Mouse (Mus musculus): ENCODE results near the gene Sema4c. TPM values are rescaled to one million over a fixed set of nuclear protein-coding genes. Genes with fewer than 3 reads are reported as not detected.

Gene Sema4c
- polyA plus RNA-seq, 1 experiment = 14.6 TPM

DNA sequence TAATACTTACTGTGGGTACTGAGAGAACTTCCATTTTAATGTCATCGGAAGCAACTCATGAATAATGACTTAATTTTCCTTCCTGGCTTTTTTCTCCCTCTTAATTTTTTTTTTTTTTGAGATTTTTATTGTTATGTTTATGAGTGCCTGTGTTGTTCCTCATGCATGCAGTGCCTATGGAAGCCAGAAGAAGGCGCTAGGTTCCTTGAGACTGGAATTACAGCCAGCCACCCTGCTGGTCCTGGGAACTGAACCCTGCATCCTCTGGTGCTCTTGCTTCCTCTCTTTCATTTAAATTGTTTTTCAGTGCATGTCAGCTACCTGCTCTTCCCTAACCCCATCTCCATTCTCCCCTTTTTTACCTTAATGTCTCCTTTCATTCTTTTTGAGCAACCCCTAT, 44.4 kb downstream of the Sema4c start:
- H3K36me3 ChIP-seq (ENCODE audit: control insufficient read depth, insufficient read depth, low read length) = no peaks in the 10 kb centered on the region
- TF ChIP-seq CTCF (IDR thresholded peaks at IDR 0.05; ENCODE audit: control insufficient read depth, insufficient read depth, insufficient replicate concordance, low read depth, low read length) (peak; percentile 20; the same call in 1 of the 2 replicates), POLR2A (IDR thresholded peaks at IDR 0.05; ENCODE audit: control insufficient read depth, low read depth, low read length) (no peak)
- no peak overlapping the region for H3K4me3 ChIP-seq (ENCODE audit: control insufficient read depth, low read depth, low read length)
- no peaks in the 10 kb centered on the region for H3K27me3 ChIP-seq (ENCODE audit: control insufficient read depth, insufficient read depth, low read length)
- H3K4me1 ChIP-seq (ENCODE audit: control insufficient read depth, insufficient read depth, low read length) = peaks cover 8% of the 10 kb centered on the region
- no peak overlapping the region for H3K27ac ChIP-seq (ENCODE audit: control insufficient read depth, insufficient read depth, low read depth, low read length)

DNA sequence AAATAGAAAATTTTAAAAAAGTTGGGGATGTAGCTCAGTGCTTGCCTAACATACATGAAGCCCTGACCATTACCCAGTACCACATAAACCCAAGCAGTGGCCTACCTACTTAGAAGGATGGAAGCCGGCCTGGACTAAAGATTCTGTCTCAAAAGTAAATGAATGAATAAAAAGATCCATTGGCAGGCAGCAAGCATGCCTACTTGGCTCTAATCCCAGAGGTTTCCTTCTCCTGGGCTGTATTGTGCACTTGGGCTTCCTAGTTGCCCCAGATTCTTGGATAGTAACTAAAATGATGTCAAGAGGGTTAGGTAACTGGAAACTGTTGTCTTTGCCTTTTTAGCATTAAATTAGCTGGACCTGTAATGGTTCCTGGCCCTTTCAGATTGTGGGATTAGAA, 44.8 kb downstream of the Sema4c start:
- Histone ChIP-seq H3K27me3 (ENCODE audit: control insufficient read depth, insufficient read depth, low read length) (no peaks in the 10 kb centered on the region), H3K27ac (ENCODE audit: control insufficient read depth, insufficient read depth, low read depth, low read length) (no peak overlapping the region), H3K4me1 (ENCODE audit: control insufficient read depth, insufficient read depth, low read length) (peaks cover 8% of the 10 kb centered on the region), H3K4me3 (ENCODE audit: control insufficient read depth, low read depth, low read length) (no peak overlapping the region), H3K36me3 (ENCODE audit: control insufficient read depth, insufficient read depth, low read length) (no peaks in the 10 kb centered on the region)
- TF ChIP-seq CTCF (IDR thresholded peaks at IDR 0.05; ENCODE audit: control insufficient read depth, insufficient read depth, insufficient replicate concordance, low read depth, low read length) = no peak
- no peak for TF ChIP-seq POLR2A (IDR thresholded peaks at IDR 0.05; ENCODE audit: control insufficient read depth, low read depth, low read length)

DNA sequence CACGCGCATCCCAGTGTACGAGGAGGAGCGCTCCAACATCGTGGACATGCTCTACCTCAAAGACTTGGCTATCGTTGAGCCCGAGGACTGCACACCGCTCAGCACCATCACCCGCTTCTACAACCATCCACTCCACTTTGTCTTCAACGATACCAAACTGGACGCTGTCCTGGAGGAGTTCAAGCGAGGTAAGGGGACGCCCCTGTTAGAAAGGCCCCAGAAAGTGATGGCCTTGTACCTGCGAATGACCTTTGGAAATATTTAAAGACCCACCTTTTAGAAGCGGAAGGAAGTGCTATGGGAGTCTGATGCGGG, 45.2 kb downstream of the Sema4c start:
- Histone ChIP-seq H3K27me3 (ENCODE audit: control insufficient read depth, insufficient read depth, low read length) (no peaks in the 10 kb centered on the region), H3K36me3 (ENCODE audit: control insufficient read depth, insufficient read depth, low read length) (no peaks in the 10 kb centered on the region), H3K4me3 (ENCODE audit: control insufficient read depth, low read depth, low read length) (peak overlapping the region; percentile 92), H3K27ac (ENCODE audit: control insufficient read depth, insufficient read depth, low read depth, low read length) (no peak overlapping the region), H3K4me1 (ENCODE audit: control insufficient read depth, insufficient read depth, low read length) (peaks cover 8% of the 10 kb centered on the region)
- TF ChIP-seq POLR2A (IDR thresholded peaks at IDR 0.05; ENCODE audit: control insufficient read depth, low read depth, low read length) (no peak), CTCF (IDR thresholded peaks at IDR 0.05; ENCODE audit: control insufficient read depth, insufficient read depth, insufficient replicate concordance, low read depth, low read length) (no peak)

DNA sequence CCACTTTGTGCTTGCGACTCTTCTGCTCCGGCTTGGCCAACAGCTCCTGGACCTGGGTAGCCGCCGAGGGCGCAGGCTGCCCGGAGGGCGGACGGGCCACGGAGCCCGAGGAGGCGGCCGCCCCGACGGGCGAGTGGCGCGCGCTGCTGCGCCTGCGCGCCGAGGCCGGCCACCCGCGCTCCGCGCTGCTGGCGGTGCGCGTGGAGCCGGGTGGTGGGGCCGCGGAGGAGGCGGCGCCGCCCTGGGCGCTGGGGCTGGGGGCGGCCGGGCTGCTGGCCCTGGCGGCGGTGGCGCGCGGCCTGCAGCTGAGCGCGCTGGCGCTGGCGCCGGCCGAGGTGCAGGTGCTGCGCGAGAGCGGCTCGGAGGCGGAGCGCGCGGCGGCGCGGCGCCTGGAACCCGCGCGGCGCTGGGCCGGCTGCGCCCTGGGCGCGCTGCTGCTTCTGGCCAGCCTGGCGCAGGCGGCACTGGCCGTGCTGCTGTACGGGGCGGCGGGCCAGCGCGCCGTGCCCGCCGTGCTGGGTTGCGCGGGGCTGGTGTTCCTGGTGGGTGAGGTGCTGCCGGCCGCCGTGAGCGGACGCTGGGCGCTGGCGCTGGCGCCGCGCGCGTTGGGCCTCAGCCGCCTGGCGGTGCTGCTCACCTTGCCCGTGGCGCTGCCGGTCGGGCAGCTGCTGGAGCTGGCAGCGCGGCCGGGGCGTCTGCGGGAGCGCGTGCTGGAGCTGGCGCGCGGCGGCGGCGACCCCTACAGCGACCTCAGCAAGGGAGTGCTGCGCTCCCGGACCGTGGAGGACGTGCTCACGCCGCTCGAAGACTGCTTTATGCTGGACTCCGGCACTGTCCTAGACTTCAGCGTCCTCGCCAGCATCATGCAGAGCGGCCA, 45.8 kb downstream of the Sema4c start:
- no peaks in the 10 kb centered on the region for H3K27me3 ChIP-seq (ENCODE audit: control insufficient read depth, insufficient read depth, low read length)
- no peaks in the 10 kb centered on the region for H3K36me3 ChIP-seq (ENCODE audit: control insufficient read depth, insufficient read depth, low read length)
- TF ChIP-seq CTCF (IDR thresholded peaks at IDR 0.05; ENCODE audit: control insufficient read depth, insufficient read depth, insufficient replicate concordance, low read depth, low read length) (no peak), POLR2A (IDR thresholded peaks at IDR 0.05; ENCODE audit: control insufficient read depth, low read depth, low read length) (no peak; the same call in 1 of the 2 replicates)
- H3K4me3 ChIP-seq (ENCODE audit: control insufficient read depth, low read depth, low read length) = peak overlapping the region; percentile 92
- peaks cover 8% of the 10 kb centered on the region for H3K4me1 ChIP-seq (ENCODE audit: control insufficient read depth, insufficient read depth, low read length)
- H3K27ac ChIP-seq (ENCODE audit: control insufficient read depth, insufficient read depth, low read depth, low read length) = peak overlapping the region; percentile 91

DNA sequence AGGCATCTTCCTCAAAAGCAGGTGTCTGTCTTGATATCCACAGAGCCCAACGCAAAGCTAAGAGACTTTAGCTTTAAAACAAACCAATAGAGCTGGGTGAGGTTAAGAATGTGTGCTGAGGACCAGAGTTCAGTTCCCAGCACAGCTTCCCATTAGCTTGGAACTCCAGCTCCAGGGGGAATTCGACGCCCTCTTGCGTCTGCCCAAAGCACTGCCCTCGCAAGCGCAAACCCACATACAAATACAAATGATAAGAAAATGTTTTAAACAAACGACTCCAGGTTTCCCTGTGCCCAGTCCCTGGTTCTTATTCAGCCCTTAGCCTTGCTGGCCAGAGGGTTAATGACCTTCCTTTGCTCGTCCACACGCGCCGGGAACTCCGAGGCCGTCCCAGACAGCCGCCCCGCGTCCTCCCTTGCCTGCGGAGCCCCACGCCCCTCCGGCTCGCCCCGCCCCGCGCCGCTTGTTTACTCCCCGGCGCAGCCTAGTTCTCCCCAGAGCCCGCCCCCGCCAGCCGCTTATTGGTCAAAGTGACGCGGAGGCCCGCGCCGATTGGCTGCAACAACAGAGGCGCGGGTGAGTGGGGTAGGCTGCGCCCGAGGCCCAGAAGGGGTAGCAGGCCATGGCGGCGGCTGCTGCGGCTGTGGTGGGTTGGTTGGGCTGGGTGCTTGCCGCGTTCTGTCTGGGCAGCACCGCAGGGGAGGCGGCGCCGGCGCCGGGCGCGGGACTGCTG, 46.7 kb downstream of the Sema4c start, which contains the start of gene Cnnm3:
Gene Cnnm3, plus strand, starts transcription at position 579 of the 733 bp plus-strand sequence.
- Histone ChIP-seq H3K27ac (ENCODE audit: control insufficient read depth, insufficient read depth, low read depth, low read length) (peak within 1 kb of the TSS; percentile 91), H3K36me3 (ENCODE audit: control insufficient read depth, insufficient read depth, low read length) (peaks cover 1% of the 10 kb centered on the region; the same call in 1 of the 2 replicates), H3K4me3 (ENCODE audit: control insufficient read depth, low read depth, low read length) (peak within 1 kb of the TSS; percentile 92), H3K4me1 (ENCODE audit: control insufficient read depth, insufficient read depth, low read length) (peaks cover 8% of the 10 kb centered on the region), H3K27me3 (ENCODE audit: control insufficient read depth, insufficient read depth, low read length) (no peaks in the 10 kb centered on the region)
- peak; percentile 87 for TF ChIP-seq POLR2A (IDR thresholded peaks at IDR 0.05; ENCODE audit: control insufficient read depth, low read depth, low read length)
- TF ChIP-seq CTCF (IDR thresholded peaks at IDR 0.05; ENCODE audit: control insufficient read depth, insufficient read depth, insufficient replicate concordance, low read depth, low read length) = peak; percentile 41; the same call in 1 of the 2 replicates

DNA sequence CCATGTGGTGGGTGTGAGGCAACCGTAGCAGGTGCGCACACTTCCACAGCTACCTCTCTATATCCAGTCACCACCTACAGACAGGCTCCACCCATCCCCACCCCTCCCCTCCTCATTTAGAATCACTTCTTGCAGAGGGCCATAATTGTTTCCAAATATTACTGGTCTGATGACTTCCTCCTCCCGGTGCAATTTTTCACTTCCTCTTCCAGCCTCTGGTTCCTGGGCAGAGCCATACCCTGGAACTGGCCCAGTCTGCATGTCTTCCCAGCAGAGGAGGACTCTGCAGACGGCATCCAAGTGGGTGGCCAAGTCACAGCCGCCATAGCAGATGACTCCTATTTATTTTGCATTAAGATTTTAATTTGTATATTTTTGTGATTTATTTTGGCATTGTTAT, 49.9 kb downstream of the Sema4c start:
- Histone ChIP-seq H3K36me3 (ENCODE audit: control insufficient read depth, insufficient read depth, low read length) (peaks cover 3% of the 10 kb centered on the region; the same call in 1 of the 2 replicates), H3K27me3 (ENCODE audit: control insufficient read depth, insufficient read depth, low read length) (no peaks in the 10 kb centered on the region), H3K27ac (ENCODE audit: control insufficient read depth, insufficient read depth, low read depth, low read length) (no peak overlapping the region), H3K4me3 (ENCODE audit: control insufficient read depth, low read depth, low read length) (no peak overlapping the region), H3K4me1 (ENCODE audit: control insufficient read depth, insufficient read depth, low read length) (peaks cover 7% of the 10 kb centered on the region)
- TF ChIP-seq POLR2A (IDR thresholded peaks at IDR 0.05; ENCODE audit: control insufficient read depth, low read depth, low read length) (no peak), CTCF (IDR thresholded peaks at IDR 0.05; ENCODE audit: control insufficient read depth, insufficient read depth, insufficient replicate concordance, low read depth, low read length) (no peak)

DNA sequence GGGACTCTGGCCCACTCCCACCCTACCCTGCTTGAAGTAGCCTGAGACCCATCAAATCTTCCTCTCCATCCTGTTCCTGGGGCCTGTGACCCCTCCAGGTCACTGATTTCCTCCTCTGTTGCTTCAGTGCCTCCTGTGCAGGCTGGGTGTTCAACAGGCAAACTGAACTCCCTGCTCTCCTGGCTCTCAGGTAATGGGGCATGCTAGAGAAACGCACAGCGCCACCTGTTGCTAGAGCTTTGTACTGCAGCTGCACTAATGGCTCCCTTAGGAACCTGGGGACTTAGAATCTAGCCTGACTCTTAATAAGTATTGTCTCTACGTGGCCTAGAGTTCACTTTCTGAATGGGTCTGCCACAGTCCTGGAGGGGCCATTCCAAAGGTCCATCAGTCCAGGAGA, 56.9 kb downstream of the Sema4c start:
- TF ChIP-seq CTCF (IDR thresholded peaks at IDR 0.05; ENCODE audit: control insufficient read depth, insufficient read depth, insufficient replicate concordance, low read depth, low read length) (peak; percentile 90; the same call in 1 of the 2 replicates), POLR2A (IDR thresholded peaks at IDR 0.05; ENCODE audit: control insufficient read depth, low read depth, low read length) (no peak)
- no peaks in the 10 kb centered on the region for H3K27me3 ChIP-seq (ENCODE audit: control insufficient read depth, insufficient read depth, low read length)
- no peaks in the 10 kb centered on the region for H3K4me1 ChIP-seq (ENCODE audit: control insufficient read depth, insufficient read depth, low read length)
- no peak overlapping the region for H3K4me3 ChIP-seq (ENCODE audit: control insufficient read depth, low read depth, low read length)
- H3K27ac ChIP-seq (ENCODE audit: control insufficient read depth, insufficient read depth, low read depth, low read length) = no peak overlapping the region
- peaks cover 1% of the 10 kb centered on the region for H3K36me3 ChIP-seq (ENCODE audit: control insufficient read depth, insufficient read depth, low read length)

Other genes starting within 250 kb of the Sema4c start
- 118 and 141 TPM in 2 replicates for gene Kansl3, start 189.2 kb downstream of the Sema4c start, polyA plus RNA-seq (2012; rRNA removed)
- 80.7 and 80.9 TPM in 2 replicates for gene Fer1l5, start 186.1 kb downstream of the Sema4c start, polyA plus RNA-seq (2012; rRNA removed)
- gene Lman2l, start 113.1 kb downstream of the Sema4c start, polyA plus RNA-seq (2012; rRNA removed) = 18.7 and 22.1 TPM in 2 replicates
- 14.1 and 14.6 TPM in 2 replicates for gene Cnnm4, start 86.7 kb downstream of the Sema4c start, polyA plus RNA-seq (2012; rRNA removed)
- 5.6 and 5.9 TPM in 2 replicates for gene Cnnm3, start 46.5 kb downstream of the Sema4c start, polyA plus RNA-seq (2012; rRNA removed)
- 11.0 and 11.5 TPM in 2 replicates for gene Ankrd23, start 21.5 kb downstream of the Sema4c start, polyA plus RNA-seq (2012; rRNA removed)
- gene Gm42417, start 18.9 kb downstream of the Sema4c start, polyA plus RNA-seq (2012; rRNA removed) = 0.05 and 0.08 TPM in 2 replicates
- 13.7 and 17.0 TPM in 2 replicates for gene Ankrd39, start 10.9 kb downstream of the Sema4c start, polyA plus RNA-seq (2012; rRNA removed)
- 409 and 410 TPM in 2 replicates for gene Fam178b, start 124.8 kb upstream of the Sema4c start, polyA plus RNA-seq (2012; rRNA removed)
- 313 and 378 TPM in 2 replicates for gene Cox5b, start 133.1 kb upstream of the Sema4c start, polyA plus RNA-seq (2012; rRNA removed)
- 36.9 and 53.7 TPM in 2 replicates for gene 4933424G06Rik, start 151.8 kb upstream of the Sema4c start, polyA plus RNA-seq (2012; rRNA removed)
- 42.7 and 44.5 TPM in 2 replicates for gene Actr1b, start 156.1 kb upstream of the Sema4c start, polyA plus RNA-seq (2012; rRNA removed)
- 2.6 and 3.5 TPM in 2 replicates for gene Zap70, start 203.4 kb upstream of the Sema4c start, polyA plus RNA-seq (2012; rRNA removed)

Data from testis, adult 2 months (tissue).